Mouse (Mus musculus) neutrophil, adult 59 days (primary cell): ENCODE data around the gene G0s2. TPM values are rescaled to one million over a fixed set of nuclear protein-coding genes. Genes with fewer than 3 reads are reported as not detected.

Experiments
- total RNA-seq, 2 experiments: library from RNA; stranded (reverse); gene quantifications; 1 replicate in 1 of 2; 2 replicates in 1 of 2; pipeline ENCODE4 v1.2.4; 2023

The G0s2 gene
- total RNA-seq = 100 to 1,000 TPM; 258 to 276 TPM

GRCm38 (mm10) chr1:193272916-193273601, at the start of gene G0s2:
G0s2 (minus strand) TSS chr1:193273217.

GRCm38 (mm10) chr1:193263955-193264598, 8.9 kb downstream of the G0s2 start, which contains the start of gene Hsd11b1:
Hsd11b1 (minus strand) TSS chr1:193264075.

Other genes with a start within 250 kb of the G0s2 start
- gene Syt14, start 237.4 kb downstream of the G0s2 start, total RNA-seq = not detected
- 10 to 100 TPM in 1 of 2 experiments, 1 to 10 TPM in 1; 8.6 to 11.9 TPM for gene Diexf, start 142.9 kb downstream of the G0s2 start, total RNA-seq
- gene Irf6, start 120.1 kb downstream of the G0s2 start, total RNA-seq = under 1 TPM in 1 of 2 experiments, not detected in 1; 0.89 TPM
- 1 to 10 TPM; 1.3 to 2.2 TPM for gene A130010J15Rik, start 105.2 kb downstream of the G0s2 start, total RNA-seq
- 100 to 1,000 TPM; 199 to 201 TPM for gene Traf3ip3, start 71.5 kb downstream of the G0s2 start, total RNA-seq
- gene Lamb3, start 65.5 kb downstream of the G0s2 start, total RNA-seq = 10 to 100 TPM in 1 of 2 experiments, 1 to 10 TPM in 1; 9.0 to 14.8 TPM
- 100 to 1,000 TPM; 111 to 114 TPM for gene Hsd11b1, start 9.1 kb downstream of the G0s2 start, total RNA-seq
- gene Camk1g, start 97.1 kb upstream of the G0s2 start, total RNA-seq = under 1 TPM in 1 of 2 experiments, not detected in 1; 0.22 TPM